Mouse (Mus musculus): Measurements from ENCODE around the gene Mgat5.

GRCm38 (mm10) chr1:127204817-127205485, at the start of gene Mgat5:
- TF ChIP-seq POLR2A (IDR thresholded peaks at IDR 0.05; ENCODE audit: low read depth, low read length) (peak; percentile 60), CTCF (IDR thresholded peaks at IDR 0.05; ENCODE audit: extremely low read depth, insufficient read length, insufficient replicate concordance, low read depth, low read length) (peak; percentile 32; the same call in 1 of the 2 replicates)

Data from small intestine, adult 2 months (tissue).